Mouse (Mus musculus) forebrain, embryonic 16.5 days (tissue): Measurements from ENCODE around the gene Slc4a7. TPM values are rescaled to one million over a fixed set of nuclear protein-coding genes. Genes with fewer than 3 reads are reported as not detected.

Source experiments
- ATAC-seq: fragments of 200-750 bp; cut with Nextera tagmentation; 2 replicates; pipeline ENCODE4 v1.8.0; 2017; ENCODE audit warnings: mild to moderate bottlenecking, moderate library complexity
- H3K27ac ChIP-seq: fragments of 300-500 bp; sonication (generic); 2 replicates; pipeline ENCODE4 v1.5.1; 2014; ENCODE audit warnings: low read length, control low read depth
- H3K27me3 ChIP-seq: fragments of 300-500 bp; sonication (generic); replicated peaks from 2 replicates; pipeline ENCODE4 v1.6.1; 2014; ENCODE audit warnings: low read length; ENCODE audit not compliant: control insufficient read depth, insufficient read depth
- H3K36me3 ChIP-seq: fragments of 300-500 bp; sonication (generic); 2 replicates; pipeline ENCODE4 v1.6.1; 2014; ENCODE audit not compliant: control insufficient read depth, insufficient read depth
- H3K4me1 ChIP-seq: fragments of 300-500 bp; sonication (generic); replicated peaks from 2 replicates; pipeline ENCODE4 v1.6.1; 2014; ENCODE audit warnings: low read length; ENCODE audit not compliant: control insufficient read depth, insufficient read depth
- H3K4me2 ChIP-seq: fragments of 300-500 bp; sonication (generic); 2 replicates; pipeline ENCODE4 v1.6.1; 2014; ENCODE audit warnings: mild to moderate bottlenecking, low read length, control low read depth
- H3K4me3 ChIP-seq: fragments of 300-500 bp; sonication (generic); replicated peaks from 2 replicates; pipeline ENCODE4 v1.5.1; 2014; ENCODE audit warnings: mild to moderate bottlenecking, low read length, control low read depth
- H3K9ac ChIP-seq: fragments of 300-500 bp; sonication (generic); replicated peaks from 2 replicates; pipeline ENCODE4 v1.6.1; 2014; ENCODE audit warnings: low read depth, low read length, control low read depth
- H3K9me3 ChIP-seq: fragments of 300-500 bp; sonication (generic); 2 replicates; pipeline ENCODE4 v1.6.1; 2016; ENCODE audit warnings: low read length; ENCODE audit not compliant: control insufficient read depth
- WGBS: fragments of 180-500 bp; shearing (Covaris S2); extraction: QIAGEN DNeasy Blood & Tissue Kit; methylation state at CpG from one replicate; pipeline ENCODE4 v1.1.7; 2014; 5-methylcytosine and 5-hydroxymethylcytosine counted together
- polyA plus RNA-seq: library from polyadenylated mRNA; unstranded; fragments of >200 nt; fragmentation: Nextera tagmentation; extraction: Ambion mirVana; gene quantifications from 2 replicates; pipeline ENCODE4 v1.2.1, GENCODE M21; 2015

The Slc4a7 gene
- 33.3 and 38.2 TPM in 2 replicates for polyA plus RNA-seq

DNA sequence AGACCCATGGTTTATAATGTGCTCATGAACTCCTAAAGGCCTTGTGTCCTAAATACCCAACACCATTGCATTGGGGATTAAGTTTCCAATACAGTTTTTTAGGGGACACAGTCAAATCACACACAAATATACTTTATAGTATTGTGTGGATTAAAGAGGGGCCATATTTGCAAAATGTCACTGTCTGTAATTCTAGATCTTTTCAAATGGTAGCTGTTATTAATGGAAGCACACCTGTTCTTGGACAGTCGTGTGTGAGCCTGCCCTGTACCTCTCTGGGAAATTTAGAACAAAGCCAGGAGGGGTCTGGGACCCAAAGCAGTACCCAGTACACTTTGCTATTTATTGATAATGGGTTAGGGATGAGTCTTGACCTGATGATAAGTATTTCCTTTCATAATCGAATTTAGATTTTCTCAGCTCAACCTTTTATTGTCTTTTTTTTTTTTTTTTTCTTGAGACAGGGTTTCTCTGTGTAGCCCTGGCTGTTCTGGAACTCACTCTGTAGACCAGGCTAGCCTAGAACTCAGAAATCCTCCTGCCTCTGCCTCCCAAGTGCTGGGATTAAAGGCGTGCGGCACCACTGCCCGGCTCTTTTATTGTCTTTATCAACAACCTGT lies at the start of gene Slc4a7:
TSS of gene Slc4a7 (plus strand) at position 570 of the 620 bp plus-strand sequence.
- H3K9ac ChIP-seq = peak within 1 kb of the TSS; percentile 98
- H3K4me3 ChIP-seq = peak within 1 kb of the TSS; percentile 96
- whole genome bisulfite sequencing = 86% methylated on average over 5 of the region's 5 CpGs
- H3K9me3 ChIP-seq = no peaks in the 10 kb centered on the region
- peak within 1 kb of the TSS; percentile 98 for H3K27ac ChIP-seq
- peak within 1 kb of the TSS; percentile 61 for H3K4me2 ChIP-seq
- no peak for ATAC-seq
- H3K36me3 ChIP-seq = no peaks in the 10 kb centered on the region
- peaks cover 18% of the 10 kb centered on the region for H3K4me1 ChIP-seq
- H3K27me3 ChIP-seq = no peaks in the 10 kb centered on the region

GRCm38 (mm10) chr14:14670597-14670996 lies 31.5 kb upstream of the Slc4a7 start:
- Histone ChIP-seq H3K4me2 (no peak overlapping the region), H3K27me3 (no peaks in the 10 kb centered on the region), H3K4me3 (no peak overlapping the region), H3K27ac (no peak overlapping the region), H3K9me3 (no peaks in the 10 kb centered on the region), H3K36me3 (no peaks in the 10 kb centered on the region), H3K4me1 (no peaks in the 10 kb centered on the region), H3K9ac (no peak overlapping the region)
- no peak for ATAC-seq
- 86% methylated on average over 1 of the region's 1 CpGs for WGBS

DNA sequence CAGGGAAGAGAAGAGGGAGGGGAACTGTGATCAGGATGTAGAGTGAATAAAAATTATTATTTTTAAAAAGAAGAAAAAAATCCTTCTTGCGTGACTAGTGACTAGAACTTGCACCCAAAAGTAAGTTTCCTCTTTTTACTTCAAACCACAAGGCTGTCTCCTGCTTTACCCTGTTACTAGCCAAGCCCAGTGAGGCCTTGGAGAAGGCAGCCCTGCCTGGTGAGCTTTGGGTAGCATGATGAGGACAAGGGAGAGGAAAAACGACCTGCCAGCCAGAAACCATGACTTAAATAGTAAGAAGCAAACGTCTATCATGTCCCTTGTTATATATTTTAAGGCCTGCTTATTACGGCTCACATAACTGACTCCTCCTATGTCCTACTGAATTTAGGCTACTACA lies 20.5 kb upstream of the Slc4a7 start:
- H3K27me3 ChIP-seq = no peaks in the 10 kb centered on the region
- 72% methylated on average over 4 of the region's 4 CpGs for WGBS
- H3K4me2 ChIP-seq = no peak overlapping the region
- no peaks in the 10 kb centered on the region for H3K9me3 ChIP-seq
- no peak overlapping the region for H3K9ac ChIP-seq
- H3K36me3 ChIP-seq = no peaks in the 10 kb centered on the region
- no peak overlapping the region for H3K27ac ChIP-seq
- ATAC-seq = no peak
- peaks cover 3% of the 10 kb centered on the region; the same call in 1 of the 2 replicates for H3K4me1 ChIP-seq
- no peak overlapping the region for H3K4me3 ChIP-seq

DNA sequence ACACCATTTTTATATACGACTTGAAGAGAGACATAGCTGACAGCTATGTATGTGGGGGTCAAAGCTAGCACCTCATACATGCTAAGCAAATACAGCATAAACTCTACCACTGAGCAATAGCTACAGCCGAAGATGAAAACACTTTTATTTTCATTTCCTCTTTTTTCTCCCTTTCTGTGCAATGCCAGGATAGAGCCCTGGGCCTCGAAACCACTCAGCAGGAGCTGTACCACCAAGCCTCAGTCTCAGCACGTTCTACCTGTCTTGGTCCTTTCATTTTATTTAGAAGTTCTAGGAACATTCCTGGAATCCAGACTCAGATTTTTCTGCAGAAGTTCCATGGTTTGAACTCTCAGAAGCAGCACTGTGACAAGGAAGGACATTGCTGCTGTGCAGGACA lies 17.3 kb upstream of the Slc4a7 start:
- Histone ChIP-seq H3K9me3 (no peaks in the 10 kb centered on the region), H3K4me1 (peaks cover 3% of the 10 kb centered on the region; the same call in 1 of the 2 replicates), H3K9ac (no peak overlapping the region), H3K27me3 (no peaks in the 10 kb centered on the region), H3K4me3 (no peak overlapping the region), H3K27ac (no peak overlapping the region), H3K4me2 (no peak overlapping the region), H3K36me3 (no peaks in the 10 kb centered on the region)
- ATAC-seq = no peak
- WGBS = 85% methylated on average over 4 of the region's 4 CpGs

DNA sequence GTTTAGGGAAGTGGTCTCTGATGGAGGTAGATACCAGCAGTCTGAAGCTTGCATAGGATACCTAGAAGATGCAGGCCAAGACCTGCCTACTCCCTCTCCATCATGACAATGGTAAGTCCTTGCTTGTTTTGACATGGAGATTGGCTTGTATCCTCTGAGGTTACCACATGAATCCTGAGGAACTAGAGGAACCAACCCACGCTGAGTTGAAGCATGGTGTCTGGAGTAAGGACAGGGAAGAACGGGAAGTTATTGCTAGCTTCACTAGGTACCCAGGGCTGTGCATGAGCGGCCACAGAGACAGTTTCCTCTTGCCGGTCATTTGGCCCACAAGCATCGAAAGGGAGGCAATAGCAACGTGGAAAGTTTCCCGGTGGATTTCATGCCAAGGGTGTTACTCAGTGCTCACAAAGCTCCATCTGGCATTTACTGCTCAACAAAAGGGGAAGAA lies 16.0 kb upstream of the Slc4a7 start:
- peaks cover 3% of the 10 kb centered on the region; the same call in 1 of the 2 replicates for H3K4me1 ChIP-seq
- no peak overlapping the region for H3K27ac ChIP-seq
- no peaks in the 10 kb centered on the region for H3K36me3 ChIP-seq
- H3K4me3 ChIP-seq = no peak overlapping the region
- WGBS = 55% methylated on average over 7 of the region's 7 CpGs
- peak; percentile 23; the same call in 1 of the 2 replicates for ATAC-seq
- no peak overlapping the region for H3K9ac ChIP-seq
- no peaks in the 10 kb centered on the region for H3K9me3 ChIP-seq
- H3K27me3 ChIP-seq = no peaks in the 10 kb centered on the region
- H3K4me2 ChIP-seq = no peak overlapping the region

GRCm38 (mm10) chr14:14687258-14687890 lies 14.7 kb upstream of the Slc4a7 start:
- Histone ChIP-seq H3K4me3 (no peak overlapping the region), H3K4me1 (peaks cover 3% of the 10 kb centered on the region; the same call in 1 of the 2 replicates), H3K4me2 (no peak overlapping the region), H3K9me3 (no peaks in the 10 kb centered on the region), H3K9ac (no peak overlapping the region), H3K27me3 (no peaks in the 10 kb centered on the region), H3K27ac (no peak overlapping the region), H3K36me3 (no peaks in the 10 kb centered on the region)
- no peak for ATAC-seq
- 74% methylated on average over 7 of the region's 7 CpGs for WGBS

DNA sequence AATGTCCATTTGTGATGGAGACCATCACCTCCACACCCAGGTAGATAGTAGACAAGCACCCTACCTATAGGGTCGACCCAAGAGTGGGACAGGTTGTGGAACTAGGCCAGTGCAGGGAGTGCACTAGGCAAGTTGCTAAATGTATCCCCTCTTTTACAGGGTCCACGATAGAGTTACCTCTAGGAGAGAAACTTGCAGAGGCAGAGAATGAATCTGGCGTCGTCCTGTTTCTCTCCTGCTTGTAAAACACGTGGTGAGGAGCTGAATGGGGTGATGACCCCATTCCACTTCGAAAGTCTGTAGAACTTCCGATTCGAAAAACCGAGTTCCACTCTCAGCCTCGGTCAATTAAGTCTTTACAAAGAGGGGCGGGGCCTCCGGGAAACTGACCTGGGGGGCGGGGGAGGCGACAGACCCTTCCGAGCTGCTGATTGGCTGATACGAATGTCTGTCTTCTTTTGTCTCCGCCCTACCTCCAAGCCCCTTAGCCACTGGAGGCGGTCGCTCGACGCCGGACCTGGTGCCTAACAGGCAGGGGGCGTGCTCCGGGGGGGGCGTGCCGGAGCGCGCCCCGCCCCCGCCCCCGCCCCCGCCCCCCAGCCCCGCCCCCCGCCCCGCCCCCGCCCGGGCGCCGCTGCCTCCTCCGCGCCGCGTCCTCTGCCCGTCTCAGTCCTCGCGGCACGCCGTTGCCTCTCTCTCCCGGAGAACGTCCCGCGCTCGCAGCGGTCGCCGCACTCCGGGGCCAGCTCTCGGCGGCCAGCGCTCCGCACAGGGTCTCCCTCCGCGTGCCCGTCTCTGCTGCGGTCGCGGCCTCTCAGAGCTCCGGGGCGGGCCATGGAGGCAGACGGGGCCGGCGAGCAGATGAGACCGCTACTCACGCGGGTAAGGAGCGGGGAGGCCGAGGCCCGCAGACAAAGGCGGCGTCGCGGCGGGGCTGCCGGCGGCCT lies 593 bp downstream of the Slc4a7 start:
- peak overlapping the region; percentile 96 for H3K4me3 ChIP-seq
- ATAC-seq = peak; percentile 96
- H3K4me1 ChIP-seq = peaks cover 18% of the 10 kb centered on the region
- peak overlapping the region; percentile 61 for H3K4me2 ChIP-seq
- H3K27ac ChIP-seq = peak overlapping the region; percentile 98
- no peaks in the 10 kb centered on the region for H3K36me3 ChIP-seq
- WGBS = under 1% methylated on average over 70 of the region's 85 CpGs
- no peaks in the 10 kb centered on the region for H3K27me3 ChIP-seq
- peak overlapping the region; percentile 98 for H3K9ac ChIP-seq
- no peaks in the 10 kb centered on the region for H3K9me3 ChIP-seq

- H3K36me3 ChIP-seq = peaks cover 2% of the 10 kb centered on the region; the same call in 1 of the 2 replicates
- H3K9ac ChIP-seq = peak overlapping the region; percentile 98
- peak; percentile 39 for ATAC-seq
- 0% methylated on average over 60 of the region's 60 CpGs for WGBS
- peak overlapping the region; percentile 61 for H3K4me2 ChIP-seq
- H3K27me3 ChIP-seq = no peaks in the 10 kb centered on the region
- no peaks in the 10 kb centered on the region for H3K9me3 ChIP-seq
- peaks cover 18% of the 10 kb centered on the region for H3K4me1 ChIP-seq
- peak overlapping the region; percentile 96 for H3K4me3 ChIP-seq
- H3K27ac ChIP-seq = peak overlapping the region; percentile 98
Measured at GRCm38 (mm10) chr14:14703346-14703871, 1.3 kb downstream of the Slc4a7 start.
